Mouse (Mus musculus): ENCODE measurements around the gene Cln3. TPM values are rescaled to one million over a fixed set of nuclear protein-coding genes. Genes with fewer than 3 reads are reported as not detected.

The Cln3 gene
- total and polyA plus RNA-seq, 3 experiments = 19.1 to 47.2 (median 20.7) TPM

DNA sequence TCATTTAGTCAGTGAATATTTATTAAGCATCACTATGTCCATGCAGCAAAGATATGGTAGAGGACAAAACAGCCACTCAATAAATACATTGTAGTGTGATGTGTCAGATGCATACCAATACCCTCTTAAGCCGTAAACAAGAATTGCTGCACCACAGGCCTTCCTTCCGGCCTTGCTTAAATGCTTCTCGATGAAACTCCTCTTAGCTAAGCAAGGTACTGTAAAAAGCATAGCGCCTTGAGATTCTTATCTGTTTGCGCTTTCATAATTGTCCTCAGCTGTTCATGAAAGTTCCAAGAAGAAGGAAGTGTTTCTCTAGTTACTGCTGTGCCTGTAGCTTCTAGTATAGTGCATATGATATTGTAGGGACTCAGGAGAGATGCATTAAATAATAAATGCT, 21.0 kb upstream of the Cln3 start:
- no peaks in the 10 kb centered on the region for H3K36me3 ChIP-seq (replicated peaks in 1 of 2; ENCODE audit: control insufficient read depth in 1 of 2, insufficient read depth in 1 of 2, low read length in 1 of 2)
- no peaks in the 10 kb centered on the region for H3K27me3 ChIP-seq (replicated peaks)
- H3K4me3 ChIP-seq (replicated peaks in 1 of 3; ENCODE audit: low read depth in 2 of 3, low read length in 2 of 3, poor library complexity in 1 of 3) = no peak overlapping the region
- dilution Hi-C loops (cut with MboI; ENCODE audit: extremely low pct_ligation_motif_present, extremely low pct_unique_long_range_greater_than_20kb, low sequenced_read_pairs) = no loop called here
- no peaks in the 10 kb centered on the region for H3K9me3 ChIP-seq (replicated peaks; ENCODE audit: low read length)
- TF ChIP-seq MEF2A (IDR thresholded peaks at IDR 0.05; ENCODE audit: borderline replicate concordance, low read depth, low read length) (no peak), ZKSCAN1 (IDR thresholded peaks at IDR 0.05; ENCODE audit: borderline replicate concordance, low read depth, low read length) (no peak), CHD1 (IDR thresholded peaks at IDR 0.05; ENCODE audit: low read depth, low read length) (no peak), ZNF384 (IDR thresholded peaks at IDR 0.05; ENCODE audit: low read depth, low read length) (no peak), NELFE (IDR thresholded peaks at IDR 0.05; ENCODE audit: low read depth, low read length) (no peak), RAD21 (IDR thresholded peaks at IDR 0.05; ENCODE audit: low read depth, low read length) (no peak), NRF1 (IDR thresholded peaks at IDR 0.05; ENCODE audit: low read depth, low read length) (no peak), MAX (IDR thresholded peaks at IDR 0.05; ENCODE audit: low read length) (no peak), MXI1 (IDR thresholded peaks at IDR 0.05; ENCODE audit: low read depth, low read length) (no peak), TBP (conservative IDR thresholded peaks at IDR 0.05; ENCODE audit: low read depth, low read length) (no peak)
- peaks cover 19 to 34% of the 10 kb centered on the region in 2 experiments for H3K4me1 ChIP-seq (ENCODE audit: control insufficient read depth in 1 of 2, insufficient read depth in 2 of 2)
- no peak overlapping the region for H3K4me2 ChIP-seq (ENCODE audit: insufficient read depth, low read depth, poor library complexity, severe bottlenecking)
- no peak overlapping the region for H3K9ac ChIP-seq (ENCODE audit: insufficient read depth, low read depth)
- no peak overlapping the region for H3K27ac ChIP-seq (ENCODE audit: insufficient read depth, low read depth)
- in situ Hi-C loops (cut with MboI; ENCODE audit: low pct_ligation_motif_present, low pct_unique_long_range_greater_than_20kb, low sequenced_read_pairs) = no loop called here
- no peaks in the 10 kb centered on the region for H3K79me2 ChIP-seq (replicated peaks; ENCODE audit: control insufficient read depth, extremely low read depth, insufficient read depth, poor library complexity, severe bottlenecking)
- DNase-seq (ENCODE audit: extremely low read depth) = no peak

DNA sequence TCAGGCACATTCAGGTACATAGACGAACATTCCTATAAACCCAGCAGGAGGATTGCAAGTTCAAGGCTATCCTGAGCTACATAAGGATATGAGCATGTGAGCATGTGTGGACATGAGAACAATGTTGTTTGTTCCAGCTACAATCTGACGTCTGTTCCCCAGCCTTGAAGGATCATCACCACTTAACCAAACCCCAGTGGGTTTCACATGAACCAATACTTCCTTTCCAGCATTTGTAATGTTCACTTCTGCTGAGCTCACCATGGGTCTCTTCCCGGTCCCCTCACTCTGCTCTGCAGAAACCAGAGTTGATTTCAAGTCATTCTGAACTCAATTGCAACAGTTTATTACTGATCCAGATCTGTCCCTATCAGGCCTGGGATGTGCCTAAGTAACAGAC, 17.0 kb upstream of the Cln3 start:
- no peak overlapping the region for H3K4me2 ChIP-seq (ENCODE audit: insufficient read depth, low read depth, poor library complexity, severe bottlenecking)
- H3K9ac ChIP-seq (ENCODE audit: insufficient read depth, low read depth) = no peak overlapping the region
- peaks cover 22 to 38% of the 10 kb centered on the region in 2 experiments for H3K4me1 ChIP-seq (ENCODE audit: control insufficient read depth in 1 of 2, insufficient read depth in 2 of 2)
- dilution Hi-C loops (cut with MboI; ENCODE audit: extremely low pct_ligation_motif_present, extremely low pct_unique_long_range_greater_than_20kb, low sequenced_read_pairs) = no loop called here
- no peaks in the 10 kb centered on the region for H3K9me3 ChIP-seq (replicated peaks; ENCODE audit: low read length)
- in situ Hi-C loops (cut with MboI; ENCODE audit: low pct_ligation_motif_present, low pct_unique_long_range_greater_than_20kb, low sequenced_read_pairs) = no loop called here
- no peak for TF ChIP-seq USF1 (IDR thresholded peaks at IDR 0.05; ENCODE audit: low read depth, low read length)
- no peak for TF ChIP-seq ETS1 (conservative IDR thresholded peaks at IDR 0.05; ENCODE audit: low read depth, low read length)
- TF ChIP-seq HCFC1 (IDR thresholded peaks at IDR 0.05; ENCODE audit: low read depth, low read length) = no peak
- no peak for TF ChIP-seq CTCF (conservative IDR thresholded peaks at IDR 0.05 in 1 of 2, IDR thresholded peaks at IDR 0.05 in 1 of 2; ENCODE audit: low read depth in 2 of 2, low read length in 2 of 2)
- no peak for TF ChIP-seq POLR2AphosphoS2 (IDR thresholded peaks at IDR 0.05; ENCODE audit: low read depth, low read length)
- TF ChIP-seq CHD2 (IDR thresholded peaks at IDR 0.05; ENCODE audit: low read length) = no peak
- no peak for TF ChIP-seq IRF4 (IDR thresholded peaks at IDR 0.05; ENCODE audit: low read depth, low read length)
- no peak for DNase-seq (ENCODE audit: extremely low read depth)
- no peaks in the 10 kb centered on the region for H3K36me3 ChIP-seq (replicated peaks in 1 of 2; ENCODE audit: control insufficient read depth in 1 of 2, insufficient read depth in 1 of 2, low read length in 1 of 2)
- no peaks in the 10 kb centered on the region for H3K79me2 ChIP-seq (replicated peaks; ENCODE audit: control insufficient read depth, extremely low read depth, insufficient read depth, poor library complexity, severe bottlenecking)
- H3K4me3 ChIP-seq (replicated peaks in 1 of 3; ENCODE audit: low read depth in 2 of 3, low read length in 2 of 3, poor library complexity in 1 of 3) = no peak overlapping the region
- H3K27ac ChIP-seq (ENCODE audit: insufficient read depth, low read depth) = no peak overlapping the region
- H3K27me3 ChIP-seq (replicated peaks) = no peaks in the 10 kb centered on the region
